Mouse (Mus musculus) c-Kit-negative CD71-positive TER-119-positive erythroid progenitor cells, embryonic 14.5 days (primary cell): ENCODE data around the gene Gm49378.
A peak's percentile ranks its signal among the peaks of the same experiment; 100 is the strongest.

Source experiments
- DNase-seq: peaks from one replicate; pipeline ENCODE4 v3.0.0-alpha.2; 2013; ENCODE audit warnings: low read depth, low spot score

The Gm49378 gene

GRCm38 (mm10) chr14:55634874-55635522 lies 2.7 kb downstream of the Gm49378 start:
- DNase-seq = no peak

GRCm38 (mm10) chr14:55629312-55629711 lies 8.4 kb downstream of the Gm49378 start:
- DNase-seq = no peak

GRCm38 (mm10) chr14:55628077-55628827 lies 9.4 kb downstream of the Gm49378 start:
- DNase-seq = no peak

- DNase-seq = no peak
Measured at GRCm38 (mm10) chr14:55618486-55619195, 19.1 kb downstream of the Gm49378 start.

- DNase-seq = no peak
Measured at GRCm38 (mm10) chr14:55617822-55618221, 19.9 kb downstream of the Gm49378 start, which contains the start of gene Rec8. Gene Rec8 (plus strand): TSS chr14:55618037.

- DNase-seq = no peak
Measured at GRCm38 (mm10) chr14:55616844-55617243, 20.9 kb downstream of the Gm49378 start.

- no peak for DNase-seq
Measured at GRCm38 (mm10) chr14:55615876-55616275, 21.8 kb downstream of the Gm49378 start.

GRCm38 (mm10) chr14:55614565-55615178 lies 23.0 kb downstream of the Gm49378 start:
- DNase-seq = peak; percentile 44

GRCm38 (mm10) chr14:55613346-55613745 lies 24.3 kb downstream of the Gm49378 start:
- DNase-seq = no peak

- no peak for DNase-seq
Measured at GRCm38 (mm10) chr14:55608339-55608738, 29.4 kb downstream of the Gm49378 start.

- no peak for DNase-seq
Measured at GRCm38 (mm10) chr14:55605743-55606459, 31.8 kb downstream of the Gm49378 start.

- no peak for DNase-seq
Measured at GRCm38 (mm10) chr14:55604823-55605222, 32.9 kb downstream of the Gm49378 start.

GRCm38 (mm10) chr14:55603633-55604576 lies 33.8 kb downstream of the Gm49378 start:
- peak; percentile 94 for DNase-seq

- no peak for DNase-seq
Measured at GRCm38 (mm10) chr14:55603271-55603632, 34.4 kb downstream of the Gm49378 start, which contains the start of gene Irf9. Gene Irf9 (plus strand): TSS chr14:55603571.

- no peak for DNase-seq
Measured at GRCm38 (mm10) chr14:55598521-55599390, 38.9 kb downstream of the Gm49378 start.

GRCm38 (mm10) chr14:55596036-55596690 lies 41.5 kb downstream of the Gm49378 start:
- no peak for DNase-seq

GRCm38 (mm10) chr14:55592226-55592625 lies 45.5 kb downstream of the Gm49378 start:
- DNase-seq = no peak

GRCm38 (mm10) chr14:55591331-55591891 lies 46.3 kb downstream of the Gm49378 start, which contains the start of gene Rnf31:
Gene Rnf31 (plus strand): TSS chr14:55591708.
- DNase-seq = peak; percentile 92
